Mouse (Mus musculus) heart, postnatal 0 days (tissue): ENCODE results near the gene Etfbkmt. TPM values are rescaled to one million over a fixed set of nuclear protein-coding genes. Genes with fewer than 3 reads are reported as not detected.

Experiments
- ATAC-seq: fragments of 200-750 bp; cut with Nextera tagmentation; 2 replicates; pipeline ENCODE4 v1.8.0; 2017; ENCODE audit warnings: low read depth, moderate number of reproducible peaks, moderate library complexity; ENCODE audit not compliant: insufficient read depth
- DNase-seq: peaks from one replicate; pipeline ENCODE4 v3.0.0-alpha.2; 2016; ENCODE audit warnings: low spot score
- H3K27ac ChIP-seq: fragments of 300-500 bp; sonication (generic); 2 replicates; pipeline ENCODE4 v1.5.1; 2014; ENCODE audit warnings: low read depth, mild to moderate bottlenecking
- H3K27me3 ChIP-seq: fragments of 300-500 bp; sonication (generic); 2 replicates; pipeline ENCODE4 v1.6.1; 2014; ENCODE audit warnings: low read length, mixed read lengths; ENCODE audit not compliant: control insufficient read depth, insufficient read depth
- H3K36me3 ChIP-seq: fragments of 300-500 bp; sonication (generic); replicated peaks from 2 replicates; pipeline ENCODE4 v1.6.1; 2014; ENCODE audit warnings: low read length, mixed read lengths; ENCODE audit not compliant: control insufficient read depth, insufficient read depth
- H3K4me1 ChIP-seq: fragments of 300-500 bp; sonication (generic); 2 replicates; pipeline ENCODE4 v1.6.1; 2014; ENCODE audit warnings: antibody characterized with exemption; ENCODE audit not compliant: control insufficient read depth, insufficient read depth
- H3K4me2 ChIP-seq: fragments of 300-500 bp; sonication (generic); 2 replicates; pipeline ENCODE4 v1.6.1; 2014; ENCODE audit warnings: low read depth, mild to moderate bottlenecking, low read length, moderate library complexity
- H3K4me3 ChIP-seq: fragments of 300-500 bp; sonication (generic); 2 replicates; pipeline ENCODE4 v1.5.1; 2014; ENCODE audit warnings: low read depth, low read length
- H3K9ac ChIP-seq: fragments of 300-500 bp; sonication (generic); replicated peaks from 2 replicates; pipeline ENCODE4 v1.6.1; 2014; ENCODE audit warnings: low read depth, low read length, mixed read lengths
- H3K9me3 ChIP-seq: fragments of 300-500 bp; sonication (generic); replicated peaks from 2 replicates; pipeline ENCODE4 v1.6.1; 2016; ENCODE audit warnings: low read length; ENCODE audit not compliant: control insufficient read depth
- CTCF ChIP-seq: IDR thresholded peaks from 2 replicates; pipeline ENCODE4 v1.5.1; 2016; ENCODE audit warnings: antibody characterized with exemption, control low read depth, low read depth
- EP300 ChIP-seq: IDR thresholded peaks from 2 replicates; pipeline ENCODE4 v1.6.1; 2016; ENCODE audit warnings: antibody characterized with exemption, low read depth
- WGBS: fragments of 180-500 bp; shearing (Covaris S2); extraction: QIAGEN DNeasy Blood & Tissue Kit; methylation state at CpG from one replicate; pipeline ENCODE4 v1.1.7; 2014; 5-methylcytosine and 5-hydroxymethylcytosine counted together
- polyA plus RNA-seq: library from polyadenylated mRNA; unstranded; fragments of >200 nt; fragmentation: Nextera tagmentation; extraction: Ambion mirVana; gene quantifications from 2 replicates; pipeline ENCODE4 v1.2.1, GENCODE M21; 2015
- total RNA-seq: library from RNA; depleted of rRNA; stranded (reverse); fragments of >200 nt; gene quantifications from 2 replicates; pipeline ENCODE4 v1.2.3, GENCODE M21; 2014; ENCODE audit warnings: low replicate concordance

The Etfbkmt gene
- total and polyA plus RNA-seq, 2 experiments from 2014 or later: 21.8 to 22.4 TPM

- Histone ChIP-seq H3K4me1 (peaks cover 4% of the 10 kb centered on the region), H3K4me3 (no peak overlapping the region), H3K9ac (no peak overlapping the region), H3K27ac (no peak overlapping the region), H3K4me2 (no peak overlapping the region), H3K9me3 (no peaks in the 10 kb centered on the region), H3K27me3 (no peaks in the 10 kb centered on the region), H3K36me3 (no peaks in the 10 kb centered on the region)
- ATAC-seq: no peak
- DNase-seq: no peak
- 24% methylated on average over 5 of the region's 5 CpGs for WGBS
- TF ChIP-seq CTCF (no peak), EP300 (no peak)
These were observed 5.1 kb upstream of the Etfbkmt start for GRCm38 (mm10) chr6:149134391-149135150.

DNA sequence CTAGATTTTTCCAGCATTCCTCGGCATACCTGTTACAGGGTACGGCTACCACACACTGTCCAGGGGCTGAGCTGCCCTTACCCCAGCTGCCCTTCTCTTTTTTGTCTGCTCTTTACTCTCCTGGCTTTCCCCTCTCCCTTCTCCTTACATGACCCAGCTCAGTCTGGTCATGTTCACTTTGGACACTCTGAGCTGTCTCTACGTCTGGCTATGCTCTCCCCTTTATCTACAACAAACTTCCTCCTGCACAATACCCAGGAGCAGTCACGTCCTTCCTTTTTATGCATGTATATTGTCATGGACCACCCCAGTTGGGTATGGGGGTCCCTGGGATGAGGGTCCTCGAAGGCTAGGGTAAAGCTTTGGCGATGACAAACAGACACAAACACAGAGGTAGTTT is 4.0 kb upstream of the Etfbkmt start:
- Histone ChIP-seq H3K27me3 (no peaks in the 10 kb centered on the region), H3K9ac (no peak overlapping the region), H3K4me3 (no peak overlapping the region), H3K36me3 (no peaks in the 10 kb centered on the region), H3K9me3 (no peaks in the 10 kb centered on the region), H3K4me1 (peaks cover 4% of the 10 kb centered on the region), H3K27ac (no peak overlapping the region), H3K4me2 (no peak overlapping the region)
- TF ChIP-seq EP300 (no peak), CTCF (no peak)
- DNase-seq: no peak
- no peak for ATAC-seq
- 50% methylated on average over 6 of the region's 6 CpGs for WGBS

DNA sequence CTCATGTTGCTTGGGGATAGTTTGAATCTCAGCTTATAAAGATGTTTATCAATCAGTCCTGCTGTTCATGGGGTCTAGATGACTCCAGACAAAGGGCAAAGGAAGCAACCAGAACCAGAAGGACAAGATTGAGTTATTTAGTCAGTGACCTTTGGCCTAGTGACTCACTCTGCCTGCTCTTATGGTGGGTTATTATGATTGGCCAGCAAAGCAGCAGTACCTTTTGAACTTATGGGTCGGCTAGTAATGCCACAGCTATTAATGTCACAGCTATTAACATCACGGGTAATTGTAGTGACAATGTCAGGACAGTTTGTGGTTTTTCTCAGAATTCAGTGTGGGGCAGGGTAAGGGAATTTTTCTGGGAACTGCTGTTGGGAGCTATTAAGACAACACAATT is 1.7 kb upstream of the Etfbkmt start:
- Histone ChIP-seq H3K4me3 (no peak overlapping the region), H3K27me3 (no peaks in the 10 kb centered on the region), H3K9ac (no peak overlapping the region), H3K4me2 (no peak overlapping the region), H3K36me3 (no peaks in the 10 kb centered on the region), H3K9me3 (no peaks in the 10 kb centered on the region), H3K4me1 (peaks cover 4% of the 10 kb centered on the region), H3K27ac (no peak overlapping the region)
- DNase-seq (no peak), ATAC-seq (no peak)
- TF ChIP-seq CTCF: no peak
- 53% methylated on average over 2 of the region's 2 CpGs for WGBS

DNA sequence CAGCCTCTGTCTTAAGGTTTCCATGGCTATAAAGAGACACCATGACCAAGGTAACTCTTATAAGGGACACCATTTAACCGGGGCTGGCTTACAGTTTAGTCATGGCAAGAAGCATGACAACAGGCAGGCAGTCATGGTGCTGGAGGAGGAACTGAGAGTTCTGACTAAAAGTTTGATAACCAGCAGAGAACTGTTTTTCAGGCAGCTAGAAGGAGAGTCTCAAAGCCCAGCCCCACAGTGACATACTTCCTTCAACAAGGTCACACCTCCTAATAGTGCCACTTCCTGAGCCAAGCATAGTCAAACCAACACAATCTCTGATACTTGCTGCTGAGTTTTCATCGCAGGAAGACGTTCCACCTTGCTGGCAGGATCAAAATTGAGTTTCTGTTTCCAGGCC is 638 bp upstream of the Etfbkmt start:
- no peak for TF ChIP-seq CTCF
- TF ChIP-seq EP300: no peak
- Histone ChIP-seq H3K9me3 (no peaks in the 10 kb centered on the region), H3K36me3 (0 out of 2 replicates have a peak, but pooled peaks cover 1% of the 10 kb centered on the region), H3K4me2 (no peak overlapping the region), H3K27ac (no peak overlapping the region), H3K27me3 (no peaks in the 10 kb centered on the region), H3K4me3 (no peak overlapping the region), H3K9ac (no peak overlapping the region), H3K4me1 (peaks cover 4% of the 10 kb centered on the region)
- ATAC-seq (no peak), DNase-seq (no peak)
- WGBS: 79% methylated on average over 3 of the region's 3 CpGs

GRCm38 (mm10) chr6:149141393-149142173 is 1.9 kb downstream of the Etfbkmt start:
- peak overlapping the region; percentile 69 for H3K27ac ChIP-seq
- H3K4me1 ChIP-seq: no peaks in the 10 kb centered on the region
- 0 out of 2 replicates have a peak, but pooled peaks cover 13% of the 10 kb centered on the region for H3K36me3 ChIP-seq
- no peak for TF ChIP-seq CTCF
- no peak for TF ChIP-seq EP300
- no peaks in the 10 kb centered on the region for H3K9me3 ChIP-seq
- H3K9ac ChIP-seq: peak overlapping the region; percentile 62
- DNase-seq (peak; percentile 83), ATAC-seq (peak; percentile 97)
- H3K4me3 ChIP-seq: peak overlapping the region; percentile 55
- no peaks in the 10 kb centered on the region for H3K27me3 ChIP-seq
- peak overlapping the region; percentile 72 for H3K4me2 ChIP-seq
- 4% methylated on average over 36 of the region's 36 CpGs for WGBS
